Mouse (Mus musculus) forebrain, embryonic 13.5 days (tissue): ENCODE measurements around the gene Cyp4f39. TPM values are rescaled to one million over a fixed set of nuclear protein-coding genes. Genes with fewer than 3 reads are reported as not detected.

Experiments
- polyA plus RNA-seq: library from polyadenylated mRNA; unstranded; fragments of >200 nt; fragmentation: Nextera tagmentation; extraction: Ambion mirVana; gene quantifications from 2 replicates; pipeline ENCODE4 v1.2.1, GENCODE M21; 2015

Cyp4f39 gene
- polyA plus RNA-seq, 1 experiment from 2014 or later, result 0.17 TPM

Other genes starting within 250 kb of the Cyp4f39 start
- gene Brd4, start 168.0 kb upstream of the Cyp4f39 start, polyA plus RNA-seq, result 84.5 and 87.1 TPM in 2 replicates
- gene Akap8, start 131.5 kb upstream of the Cyp4f39 start, polyA plus RNA-seq, result 112 and 114 TPM in 2 replicates
- gene Akap8l, start 102.1 kb upstream of the Cyp4f39 start, polyA plus RNA-seq, result 113 and 119 TPM in 2 replicates
- 26.6 and 27.7 TPM in 2 replicates for gene Wiz, start 63.3 kb upstream of the Cyp4f39 start, polyA plus RNA-seq
- gene Rasal3, start 49.1 kb upstream of the Cyp4f39 start, polyA plus RNA-seq, result 0.26 and 0.32 TPM in 2 replicates
- not detected in 2 replicates for gene Pglyrp2, start 28.6 kb upstream of the Cyp4f39 start, polyA plus RNA-seq
- 7.0 and 7.8 TPM in 2 replicates for gene Cyp4f17, start 53.3 kb downstream of the Cyp4f39 start, polyA plus RNA-seq
- 21.1 and 21.4 TPM in 2 replicates for gene Cyp4f16, start 83.8 kb downstream of the Cyp4f39 start, polyA plus RNA-seq
- gene Cyp4f37, start 168.6 kb downstream of the Cyp4f39 start, polyA plus RNA-seq, result 0.64 TPM in 1 of 2 replicates, not detected in the other
- gene Cyp4f40, start 206.2 kb downstream of the Cyp4f39 start, polyA plus RNA-seq, result not detected in 2 replicates
- 0.84 and 1.4 TPM in 2 replicates for gene Cyp4f15, start 232.9 kb downstream of the Cyp4f39 start, polyA plus RNA-seq